Mouse (Mus musculus): ENCODE data around the gene Rflna. TPM values are rescaled to one million over a fixed set of nuclear protein-coding genes. Genes with fewer than 3 reads are reported as not detected.

Gene Rflna
- polyA plus RNA-seq, 1 experiment from 2014 or later = 2.7 TPM

- Histone ChIP-seq H3K9ac (peak overlapping the region; percentile 64), H3K27me3 (no peaks in the 10 kb centered on the region), H3K27ac (peak overlapping the region; percentile 59; the same call in 1 of the 2 replicates), H3K4me3 (peak overlapping the region; percentile 26), H3K4me2 (peak overlapping the region; percentile 58), H3K9me3 (replicated peaks) (no peaks in the 10 kb centered on the region), H3K4me1 (peaks cover 61% of the 10 kb centered on the region), H3K36me3 (ENCODE audit: poor library complexity, severe bottlenecking) (peaks cover 38% of the 10 kb centered on the region)
- 21% methylated on average over 29 of the region's 29 CpGs for WGBS
- peak; percentile 12; the same call in 1 of the 2 replicates for ATAC-seq
Measured at GRCm38 (mm10) chr5:125057555-125058266, 54.7 kb downstream of the Rflna start.

GRCm38 (mm10) chr5:125058267-125058668 lies 55.2 kb downstream of the Rflna start:
- peak overlapping the region; percentile 26 for H3K4me3 ChIP-seq
- H3K4me2 ChIP-seq = peak overlapping the region; percentile 58
- peak overlapping the region; percentile 59; the same call in 1 of the 2 replicates for H3K27ac ChIP-seq
- 3% methylated on average over 21 of the region's 29 CpGs for WGBS
- peaks cover 61% of the 10 kb centered on the region for H3K4me1 ChIP-seq
- peak overlapping the region; percentile 64 for H3K9ac ChIP-seq
- peaks cover 37% of the 10 kb centered on the region for H3K36me3 ChIP-seq (ENCODE audit: poor library complexity, severe bottlenecking)
- ATAC-seq = peak; percentile 44
- H3K27me3 ChIP-seq = no peaks in the 10 kb centered on the region
- no peaks in the 10 kb centered on the region for H3K9me3 ChIP-seq (replicated peaks)

Other genes starting within 250 kb of the Rflna start
- 21.3 and 22.9 TPM in 2 replicates for gene Ccdc92, start 140.8 kb upstream of the Rflna start, polyA plus RNA-seq (2015; fragmentation: Nextera tagmentation; extraction: Ambion mirVana)
- gene Zfp664, start 140.5 kb upstream of the Rflna start, polyA plus RNA-seq (2015; fragmentation: Nextera tagmentation; extraction: Ambion mirVana) = 148 and 168 TPM in 2 replicates
- 25.6 and 27.3 TPM in 2 replicates for gene Ncor2, start 176.0 kb downstream of the Rflna start, polyA plus RNA-seq (2015; fragmentation: Nextera tagmentation; extraction: Ambion mirVana)